Mouse (Mus musculus) kidney, adult 2 months (tissue): ENCODE results near the gene Fam89b. TPM values are rescaled to one million over a fixed set of nuclear protein-coding genes. Genes with fewer than 3 reads are reported as not detected.

Experiments
- DNase-seq: peaks from one replicate; pipeline ENCODE4 v3.0.0; 2021
- H3K27ac ChIP-seq: fragments of 200-500 bp; 2 replicates; pipeline ENCODE4 v1.5.1; 2012; ENCODE audit warnings: low read depth, low read length, control low read depth, inconsistent platforms; ENCODE audit not compliant: insufficient read depth
- H3K27me3 ChIP-seq: fragments of 200-500 bp; replicated peaks from 2 replicates; pipeline ENCODE4 v1.6.1; 2012; ENCODE audit warnings: mild to moderate bottlenecking, moderate library complexity, low read length, inconsistent platforms; ENCODE audit not compliant: control insufficient read depth, insufficient read depth
- H3K36me3 ChIP-seq: fragments of 200-500 bp; 2 replicates; pipeline ENCODE4 v1.6.1; 2012; ENCODE audit warnings: mild to moderate bottlenecking, moderate library complexity, low read length, inconsistent platforms; ENCODE audit not compliant: control insufficient read depth, insufficient read depth
- H3K4me1 ChIP-seq: fragments of 200-500 bp; 2 replicates; pipeline ENCODE4 v1.6.1; 2011; ENCODE audit warnings: low read length; ENCODE audit not compliant: control insufficient read depth, insufficient read depth
- H3K4me3 ChIP-seq: fragments of 200-500 bp; 2 replicates; pipeline ENCODE4 v1.5.1; 2011; ENCODE audit warnings: mild to moderate bottlenecking, low read depth, low read length, control low read depth; ENCODE audit not compliant: insufficient read depth
- CTCF ChIP-seq: fragments of 200-500 bp; conservative IDR thresholded peaks from 2 replicates; pipeline ENCODE4 v1.5.1; 2011; ENCODE audit warnings: low read depth, mild to moderate bottlenecking, control low read depth, low read length, moderate library complexity, mixed read lengths; ENCODE audit not compliant: insufficient read depth, insufficient read length
- POLR2A ChIP-seq: fragments of 200-500 bp; IDR thresholded peaks from one replicate; pipeline ENCODE4 v1.6.1; 2011; ENCODE audit warnings: low read depth, low read length, control low read depth
- WGBS: fragments of 180-500 bp; shearing (Covaris S2); methylation state at CpG from one replicate; pipeline ENCODE4 v1.1.7; 2018; 5-methylcytosine and 5-hydroxymethylcytosine counted together
- polyA plus RNA-seq: library from polyadenylated mRNA; depleted of rRNA; stranded (reverse); fragments of >200 nt; gene quantifications from 2 replicates; pipeline ENCODE4 v1.2.3, GENCODE M21; 2012

The Fam89b gene
- polyA plus RNA-seq, 1 experiment = 93.8 TPM

- TF ChIP-seq POLR2A = no peak
- no peak for TF ChIP-seq CTCF
- Histone ChIP-seq H3K4me3 (no peak overlapping the region), H3K27me3 (no peaks in the 10 kb centered on the region), H3K27ac (no peak overlapping the region), H3K36me3 (no peaks in the 10 kb centered on the region), H3K4me1 (peaks cover 8% of the 10 kb centered on the region; the same call in 1 of the 2 replicates)
- WGBS = 77% methylated on average over 9 of the region's 9 CpGs
- no peak for DNase-seq
Observed at GRCm38 (mm10) chr19:5734325-5734724, 4.9 kb upstream of the Fam89b start.

GRCm38 (mm10) chr19:5731264-5731978 lies 2.0 kb upstream of the Fam89b start:
- H3K4me1 ChIP-seq = peaks cover 17% of the 10 kb centered on the region; the same call in 1 of the 2 replicates
- DNase-seq = peak; percentile 97
- H3K27ac ChIP-seq = no peak overlapping the region
- H3K4me3 ChIP-seq = peak overlapping the region; percentile 68
- under 1% methylated on average over 47 of the region's 47 CpGs for WGBS
- no peaks in the 10 kb centered on the region for H3K36me3 ChIP-seq
- no peaks in the 10 kb centered on the region for H3K27me3 ChIP-seq
- TF ChIP-seq CTCF (no peak), POLR2A (peak; percentile 41)

- Histone ChIP-seq H3K36me3 (no peaks in the 10 kb centered on the region), H3K27ac (no peak overlapping the region), H3K4me1 (peaks cover 17% of the 10 kb centered on the region; the same call in 1 of the 2 replicates), H3K27me3 (no peaks in the 10 kb centered on the region), H3K4me3 (peak overlapping the region; percentile 68)
- DNase-seq = no peak
- WGBS = 77% methylated on average over 29 of the region's 29 CpGs
- TF ChIP-seq CTCF (no peak), POLR2A (no peak)
Observed at GRCm38 (mm10) chr19:5730314-5731186, 1.1 kb upstream of the Fam89b start.

GRCm38 (mm10) chr19:5728631-5729443 lies 616 bp downstream of the Fam89b start:
- Histone ChIP-seq H3K4me1 (peaks cover 21% of the 10 kb centered on the region; the same call in 1 of the 2 replicates), H3K27ac (peak overlapping the region; percentile 69)

GRCm38 (mm10) chr19:5727701-5728100 lies 1.8 kb downstream of the Fam89b start:
- H3K4me1 ChIP-seq = peaks cover 21% of the 10 kb centered on the region; the same call in 1 of the 2 replicates
- H3K27me3 ChIP-seq = no peaks in the 10 kb centered on the region
- WGBS = 5% methylated on average over 14 of the region's 14 CpGs
- peak; percentile 90 for DNase-seq
- peak overlapping the region; percentile 2; the same call in 1 of the 2 replicates for H3K4me3 ChIP-seq
- peak overlapping the region; percentile 41 for H3K27ac ChIP-seq
- TF ChIP-seq POLR2A (no peak), CTCF (peak; percentile 98)
- H3K36me3 ChIP-seq = no peaks in the 10 kb centered on the region

More at GRCm38 (mm10) chr19:5728631-5729443, 616 bp downstream of the Fam89b start:
- Histone ChIP-seq H3K4me3 (peak overlapping the region; percentile 93), H3K27me3 (no peaks in the 10 kb centered on the region), H3K36me3 (no peaks in the 10 kb centered on the region)
- TF ChIP-seq POLR2A (no peak), CTCF (no peak)
- peak; percentile 45 for DNase-seq
- 4% methylated on average over 36 of the region's 37 CpGs for WGBS

GRCm38 (mm10) chr19:5726961-5727578 lies 2.4 kb downstream of the Fam89b start:
- Histone ChIP-seq H3K27ac (peak overlapping the region; percentile 41), H3K27me3 (no peaks in the 10 kb centered on the region), H3K4me1 (peaks cover 21% of the 10 kb centered on the region; the same call in 1 of the 2 replicates), H3K4me3 (peak overlapping the region; percentile 2; the same call in 1 of the 2 replicates), H3K36me3 (no peaks in the 10 kb centered on the region)
- no peak for DNase-seq
- WGBS = 60% methylated on average over 15 of the region's 15 CpGs
- TF ChIP-seq CTCF = no peak
- TF ChIP-seq POLR2A = no peak
